Mouse (Mus musculus) CD4-positive helper T cell, adult 2 months (primary cell): Measurements from ENCODE around the gene Tfip11.
A peak's percentile ranks its signal among the peaks of the same experiment; 100 is the strongest.

Experiments used
- DNase-seq: peaks from one replicate; pipeline ENCODE4 v3.0.0-alpha.2; 2012; ENCODE audit warnings: low read depth, missing footprints, low spot score

The Tfip11 gene

GRCm38 (mm10) chr5:112360077-112360476 is 33.9 kb downstream of the Tfip11 start:
- DNase-seq: no peak

GRCm38 (mm10) chr5:112364184-112364797 is 38.1 kb downstream of the Tfip11 start:
- no peak for DNase-seq

GRCm38 (mm10) chr5:112366879-112367278 is 40.7 kb downstream of the Tfip11 start:
- no peak for DNase-seq

GRCm38 (mm10) chr5:112367338-112367737 is 41.2 kb downstream of the Tfip11 start:
- DNase-seq: no peak

DNA sequence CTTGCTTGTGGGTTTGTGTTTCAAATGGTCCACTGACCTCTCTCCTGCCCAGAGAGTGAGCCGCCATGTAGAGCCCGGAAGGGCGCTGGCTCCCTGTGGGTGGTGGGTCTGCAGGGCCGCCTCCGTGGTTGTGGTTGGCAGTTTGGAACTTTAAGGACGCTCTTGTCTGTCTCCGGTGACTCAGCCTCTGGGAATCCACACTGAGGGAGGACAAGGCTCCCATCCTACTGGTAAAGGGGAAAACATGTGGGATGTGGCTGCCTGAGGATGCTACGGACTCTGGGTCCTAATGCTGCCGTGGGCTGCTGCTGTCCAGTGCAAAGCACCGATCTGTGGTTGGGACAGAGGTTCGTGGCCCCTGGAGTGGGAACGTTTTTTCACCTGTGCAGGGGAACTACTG is 41.8 kb downstream of the Tfip11 start:
- no peak for DNase-seq

DNA sequence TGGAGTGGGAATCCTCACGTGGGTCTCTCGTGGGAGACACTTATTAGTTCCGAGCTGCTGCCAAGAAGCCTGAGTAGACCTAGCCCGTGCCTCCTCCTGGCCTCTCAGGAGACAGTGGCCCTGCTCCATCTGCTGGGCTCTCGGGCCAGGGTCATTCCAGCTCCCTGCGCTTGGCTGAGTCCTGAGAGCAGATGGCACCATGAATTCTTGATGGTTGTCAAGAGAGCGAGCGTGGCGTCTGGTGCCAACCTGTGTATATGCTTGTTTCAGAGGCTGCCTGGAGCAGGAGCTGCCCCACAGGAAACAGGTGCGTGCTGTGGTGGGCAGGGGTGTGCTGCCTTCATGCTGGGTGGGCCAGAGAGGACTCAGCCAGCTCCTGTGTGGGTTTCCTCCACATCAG is 42.5 kb downstream of the Tfip11 start:
- no peak for DNase-seq

- DNase-seq: no peak
Observed at GRCm38 (mm10) chr5:112369326-112369725, 43.2 kb downstream of the Tfip11 start.

GRCm38 (mm10) chr5:112370236-112370813 is 44.2 kb downstream of the Tfip11 start:
- no peak for DNase-seq

DNA sequence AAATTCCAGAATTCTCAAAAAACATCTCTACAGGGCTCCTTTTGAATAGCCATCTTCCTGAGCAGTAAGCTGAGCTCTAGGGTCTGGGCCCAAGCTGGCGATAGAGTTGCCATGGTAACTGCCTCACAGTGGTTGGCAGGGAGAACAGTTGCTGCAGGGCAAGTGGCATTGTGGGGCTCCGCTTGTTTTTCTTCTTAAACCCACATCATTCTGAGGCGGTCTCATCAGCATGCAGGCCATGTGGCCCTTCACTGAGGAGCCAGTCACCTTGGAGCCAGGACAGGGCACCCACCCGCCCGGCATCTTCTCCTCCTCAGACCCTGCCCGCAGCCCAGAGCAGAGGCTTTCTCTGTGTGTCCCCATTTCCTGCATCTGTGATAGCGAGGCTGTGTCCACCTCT is 45.8 kb downstream of the Tfip11 start:
- DNase-seq: no peak

GRCm38 (mm10) chr5:112376111-112376510 is 50.0 kb downstream of the Tfip11 start:
- DNase-seq: no peak

GRCm38 (mm10) chr5:112377380-112377779 is 51.2 kb downstream of the Tfip11 start:
- DNase-seq: no peak

- no peak for DNase-seq
Observed at GRCm38 (mm10) chr5:112378716-112379115, 52.6 kb downstream of the Tfip11 start.

- DNase-seq: no peak
Observed at GRCm38 (mm10) chr5:112381154-112381553, 55.0 kb downstream of the Tfip11 start.

GRCm38 (mm10) chr5:112382042-112382441 is 55.9 kb downstream of the Tfip11 start:
- no peak for DNase-seq

GRCm38 (mm10) chr5:112382641-112383330 is 56.6 kb downstream of the Tfip11 start:
- no peak for DNase-seq

GRCm38 (mm10) chr5:112384805-112385472 is 58.8 kb downstream of the Tfip11 start:
- DNase-seq: peak; percentile 66

DNA sequence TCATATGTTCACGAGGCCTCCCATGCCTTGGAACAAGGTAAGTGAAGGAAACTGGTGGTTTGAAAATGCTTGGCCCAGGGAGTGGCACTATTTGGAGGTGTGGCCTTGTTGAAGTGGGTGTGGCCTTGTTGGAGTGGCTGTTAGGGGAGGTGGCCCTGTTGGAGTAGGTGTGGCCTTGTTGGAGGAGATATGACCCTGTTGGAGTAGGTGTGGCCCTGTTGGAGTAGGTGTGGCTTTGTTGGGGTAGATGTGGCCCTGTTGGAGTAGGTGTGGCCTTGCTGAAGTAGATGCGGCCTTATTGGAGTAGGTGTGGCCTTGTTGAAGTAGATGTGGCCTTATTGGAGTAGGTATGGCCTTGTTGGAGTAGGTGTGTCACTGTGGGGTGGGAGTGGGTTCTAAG is 59.8 kb downstream of the Tfip11 start:
- peak; percentile 46 for DNase-seq
